Mouse (Mus musculus) neutrophil, adult 5-6 weeks (primary cell): Measurements from ENCODE around the gene Slc27a1. TPM values are rescaled to one million over a fixed set of nuclear protein-coding genes. Genes with fewer than 3 reads are reported as not detected.
A peak's percentile ranks its signal among the peaks of the same experiment; 100 is the strongest.

Experiments used
- ATAC-seq: fragments of 151-379, 151-347 bp; 2 replicates; pipeline ENCODE4 v1.8.0; 2017; ENCODE audit warnings: mild to moderate bottlenecking, moderate TSS enrichment; ENCODE audit not compliant: insufficient number of reproducible peaks, poor library complexity, low FRiP score, severe bottlenecking; ENCODE audit errors: extremely low read depth
- total RNA-seq: library from RNA; stranded (forward); fragments of 200-1000 nt; gene quantifications from 2 replicates; pipeline ENCODE4 v1.2.3, GENCODE M21; 2017

Slc27a1 gene
- total RNA-seq, 1 experiment from 2014 or later = 5.7 TPM

DNA sequence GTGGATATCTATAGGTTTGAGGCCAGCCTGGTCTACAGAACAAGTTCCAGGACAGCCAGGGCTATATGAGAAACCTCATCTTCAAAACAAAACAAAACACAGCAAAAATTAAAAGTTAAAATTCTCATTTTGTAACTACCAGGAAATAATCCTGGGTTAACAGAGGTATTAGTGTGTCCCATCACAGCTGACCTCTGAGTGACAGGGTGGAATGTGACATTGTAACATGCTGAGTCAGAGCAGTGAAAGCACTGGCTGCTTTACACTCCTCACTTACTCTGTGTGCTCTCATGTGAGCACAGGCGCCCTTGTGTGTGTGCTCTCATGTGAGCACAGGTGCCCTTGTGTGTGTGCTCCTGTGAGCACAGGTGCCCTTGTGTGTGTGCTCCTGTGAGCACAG is 6.3 kb downstream of the Slc27a1 start:
- ATAC-seq = no peak

DNA sequence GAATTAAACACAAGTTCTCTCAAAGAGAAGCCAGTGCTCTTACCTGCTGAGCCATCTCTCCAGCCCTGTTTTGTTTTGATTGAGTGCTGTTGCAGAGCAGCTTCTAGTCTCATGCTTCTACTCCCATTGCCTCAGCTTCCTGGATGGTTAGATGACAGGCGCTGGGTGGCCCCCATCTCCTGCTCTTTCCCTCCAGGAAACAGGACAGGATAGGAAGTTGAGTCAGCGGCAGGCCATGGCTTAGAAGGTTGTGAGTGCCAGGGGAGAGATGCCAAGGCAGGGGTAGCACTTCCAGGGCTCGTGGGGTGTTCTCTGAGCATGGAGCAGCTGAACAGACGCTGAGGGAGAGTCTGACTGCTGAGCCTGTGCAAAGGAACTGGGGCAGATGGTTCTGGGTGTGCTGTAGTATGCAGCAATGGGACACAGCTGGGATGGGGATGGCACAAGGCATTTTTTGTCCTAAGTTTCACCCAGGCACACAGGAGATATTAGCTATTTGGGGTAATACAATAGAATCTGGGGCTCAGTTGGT is 9.2 kb downstream of the Slc27a1 start:
- no peak for ATAC-seq

DNA sequence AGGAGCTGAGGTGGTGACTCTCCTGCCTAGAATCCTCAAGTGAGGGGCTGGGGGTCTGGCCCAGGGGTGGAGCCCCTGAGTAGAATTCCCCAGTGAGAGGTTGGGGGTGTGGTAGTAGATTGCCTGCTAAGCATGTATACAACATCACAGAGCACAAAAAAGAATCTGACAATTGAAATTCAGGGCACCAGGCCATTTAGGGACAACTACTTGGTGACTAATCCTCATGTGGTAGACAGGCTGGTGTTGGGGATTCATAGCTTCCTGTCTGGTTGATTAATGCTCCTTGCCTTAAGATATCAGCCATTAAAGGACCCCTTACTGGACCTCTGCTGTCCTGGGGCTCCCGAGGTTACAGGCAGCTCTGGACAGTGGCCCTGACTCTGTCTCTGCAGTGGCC is 10.3 kb downstream of the Slc27a1 start:
- ATAC-seq = no peak

DNA sequence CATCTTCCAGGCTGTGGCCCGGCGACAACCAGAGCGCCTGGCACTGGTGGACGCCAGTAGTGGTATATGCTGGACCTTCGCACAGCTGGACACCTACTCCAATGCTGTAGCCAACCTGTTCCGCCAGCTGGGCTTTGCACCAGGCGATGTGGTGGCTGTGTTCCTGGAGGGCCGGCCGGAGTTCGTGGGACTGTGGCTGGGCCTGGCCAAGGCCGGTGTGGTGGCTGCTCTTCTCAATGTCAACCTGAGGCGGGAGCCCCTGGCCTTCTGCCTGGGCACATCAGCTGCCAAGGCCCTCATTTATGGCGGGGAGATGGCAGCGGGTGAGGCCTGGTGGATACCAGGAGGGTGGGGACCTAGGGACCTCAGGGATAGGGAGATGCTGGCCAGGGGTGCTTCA is 10.8 kb downstream of the Slc27a1 start:
- ATAC-seq = no peak

DNA sequence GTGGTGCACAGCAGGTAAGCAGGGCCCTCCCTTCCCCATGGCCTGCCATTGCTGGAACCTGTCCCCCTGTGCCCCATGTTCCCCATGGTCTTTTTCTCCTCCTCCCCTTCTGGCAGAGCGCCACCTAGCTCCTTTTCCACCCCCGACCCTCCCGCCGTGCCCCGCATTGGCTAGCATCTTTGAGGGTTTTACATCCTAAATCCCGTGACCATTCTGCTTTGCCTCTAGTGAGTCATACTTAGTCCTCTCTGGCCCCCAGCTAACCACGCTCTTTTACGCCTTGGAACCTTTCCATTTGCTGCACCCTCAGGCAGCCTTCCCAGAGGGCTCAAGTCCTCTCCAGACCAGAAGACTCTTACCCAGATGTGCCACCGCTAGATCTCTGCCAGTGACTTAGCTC is 11.5 kb downstream of the Slc27a1 start:
- no peak for ATAC-seq

DNA sequence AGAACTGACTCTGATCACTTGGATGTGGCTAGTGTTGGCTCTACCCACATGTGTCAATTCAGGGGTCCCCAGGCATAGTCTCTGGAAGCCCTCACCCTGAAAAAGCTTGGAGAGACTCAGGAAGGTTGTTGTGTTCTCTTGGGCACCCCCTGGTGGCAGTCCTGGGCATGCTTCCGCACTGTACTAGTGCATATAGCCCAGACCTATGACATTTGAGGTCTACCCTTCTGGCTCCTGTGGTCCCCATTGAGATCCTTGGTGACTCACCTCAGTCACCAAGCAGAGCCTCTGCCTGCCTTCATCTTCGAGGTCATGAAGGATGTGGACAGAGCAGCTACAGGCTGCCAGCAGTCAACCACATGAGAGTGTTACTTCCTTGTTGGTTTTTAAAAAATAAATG is 18.2 kb downstream of the Slc27a1 start:
- peak; percentile 18; the same call in 1 of the 2 replicates for ATAC-seq

DNA sequence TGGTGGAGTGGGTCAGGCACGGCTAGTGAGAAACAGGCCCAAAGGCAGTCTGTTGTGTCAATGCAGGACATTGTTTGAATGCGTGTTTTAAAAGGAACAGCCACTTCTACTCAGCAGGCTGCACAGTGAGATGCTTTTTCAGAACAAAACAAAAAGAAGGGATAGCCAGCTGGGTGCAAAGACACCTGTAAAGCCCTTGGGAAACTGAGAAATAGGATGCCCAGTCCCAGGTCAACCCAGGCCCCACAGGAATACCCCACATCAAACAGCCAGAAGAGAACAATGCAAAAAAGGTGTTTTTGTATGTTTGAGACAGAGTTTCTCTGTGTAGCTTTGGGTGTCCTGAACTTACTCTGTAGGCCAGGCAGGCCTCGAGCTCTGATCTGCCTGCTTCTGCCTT is 20.1 kb downstream of the Slc27a1 start:
- no peak for ATAC-seq

DNA sequence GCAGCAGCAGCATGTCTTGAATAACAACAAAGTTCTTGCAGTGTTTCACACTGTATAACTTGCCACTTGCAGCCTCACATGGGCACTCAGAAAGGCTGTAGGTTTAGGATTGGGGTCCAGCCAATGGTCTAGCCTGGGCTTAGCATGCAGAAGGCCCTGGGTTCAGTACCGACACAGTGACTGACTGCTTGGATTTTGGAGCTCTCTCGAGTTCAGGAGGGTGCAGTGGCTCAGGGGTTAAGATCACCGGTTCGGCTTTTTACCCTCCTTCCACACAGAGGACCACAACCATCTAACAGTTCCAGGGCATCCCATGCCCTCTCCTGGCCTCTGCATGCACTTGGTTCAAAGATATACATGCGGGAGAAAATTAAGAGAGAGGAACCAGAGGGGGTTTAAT is 22.3 kb downstream of the Slc27a1 start:
- ATAC-seq = no peak

DNA sequence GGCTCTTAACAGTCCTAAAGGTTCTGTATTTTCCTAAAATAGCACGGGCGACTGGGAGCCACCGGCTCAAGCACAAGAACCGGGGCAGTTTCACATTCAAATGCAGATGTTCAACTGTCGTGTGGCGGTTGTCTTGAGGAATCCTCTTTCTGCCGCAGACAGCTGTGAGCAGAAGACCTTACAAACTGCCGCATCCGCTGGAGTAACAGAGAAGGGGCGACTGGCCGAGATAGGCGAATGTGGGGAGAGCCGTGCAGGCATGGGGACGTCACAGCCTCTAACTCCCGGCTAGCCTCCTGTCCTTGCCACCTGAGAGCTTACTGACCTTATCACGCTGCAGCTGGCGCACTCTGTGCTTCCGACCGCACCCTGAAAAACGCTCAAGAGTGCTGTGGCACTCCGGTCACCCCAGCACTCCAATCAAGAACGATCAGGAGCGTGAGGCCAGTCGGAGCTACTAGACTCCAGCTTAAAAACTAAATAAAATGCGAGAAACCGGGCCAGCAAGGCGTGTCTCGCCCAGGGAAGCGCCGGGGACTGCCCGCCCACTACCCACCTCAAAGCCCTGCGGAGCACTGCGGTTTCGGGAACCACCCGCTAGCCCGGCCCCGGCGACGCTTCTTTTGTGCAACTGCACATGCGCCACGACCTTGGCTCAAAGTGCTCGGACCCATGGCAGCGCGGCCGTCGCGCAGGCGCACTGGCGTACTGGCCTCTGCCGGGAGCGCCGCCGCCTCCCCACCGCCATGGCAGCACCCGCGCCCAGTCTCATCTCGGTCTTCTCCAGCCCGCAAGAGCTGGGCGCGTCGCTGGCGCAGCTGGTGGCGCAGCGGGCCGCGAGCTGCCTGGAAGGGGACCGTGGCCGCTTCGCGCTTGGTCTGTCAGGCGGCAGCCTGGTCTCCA is 23.0 kb downstream of the Slc27a1 start, which contains the start of gene Pgls:
Pgls (plus strand) TSS at position 706 of the 903 bp plus-strand sequence.
- ATAC-seq = peak; percentile 49

DNA sequence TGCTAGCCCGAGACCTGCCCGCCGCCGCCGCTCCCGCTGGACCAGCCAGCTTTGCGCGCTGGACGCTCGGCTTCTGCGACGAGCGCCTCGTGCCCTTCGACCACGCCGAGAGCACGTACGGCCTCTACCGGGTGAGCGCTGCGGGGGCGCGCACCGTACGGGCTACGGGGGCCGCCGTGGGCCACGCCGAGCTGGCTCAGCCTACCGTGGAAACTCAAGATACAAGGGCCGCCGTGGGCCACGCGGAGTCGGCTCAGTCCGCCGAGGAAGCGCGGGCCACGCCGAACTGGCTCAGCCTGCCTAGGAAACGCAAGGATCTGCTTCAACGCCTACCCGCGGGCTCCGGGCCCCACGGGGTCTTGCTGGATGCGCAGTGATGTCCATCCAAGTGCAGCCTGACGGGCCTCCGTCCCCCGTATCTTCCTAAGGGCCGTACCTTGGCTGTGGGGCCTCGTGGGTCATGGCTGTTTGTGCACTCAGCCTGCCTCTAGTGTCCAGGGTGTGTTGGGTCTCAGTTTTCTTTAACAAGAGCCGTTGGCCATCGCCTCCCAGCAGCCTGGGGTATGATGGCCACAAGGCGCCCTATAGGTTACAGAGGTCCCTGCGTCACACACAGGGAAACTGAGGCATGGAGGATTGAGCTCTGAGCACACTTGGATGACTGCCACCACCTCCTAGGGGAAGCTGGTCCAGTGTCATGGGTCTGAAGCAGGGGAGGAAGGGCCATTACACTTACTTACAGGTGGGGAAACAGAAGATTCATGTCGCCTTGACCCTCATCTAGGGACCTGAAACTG is 23.9 kb downstream of the Slc27a1 start:
- ATAC-seq = no peak

DNA sequence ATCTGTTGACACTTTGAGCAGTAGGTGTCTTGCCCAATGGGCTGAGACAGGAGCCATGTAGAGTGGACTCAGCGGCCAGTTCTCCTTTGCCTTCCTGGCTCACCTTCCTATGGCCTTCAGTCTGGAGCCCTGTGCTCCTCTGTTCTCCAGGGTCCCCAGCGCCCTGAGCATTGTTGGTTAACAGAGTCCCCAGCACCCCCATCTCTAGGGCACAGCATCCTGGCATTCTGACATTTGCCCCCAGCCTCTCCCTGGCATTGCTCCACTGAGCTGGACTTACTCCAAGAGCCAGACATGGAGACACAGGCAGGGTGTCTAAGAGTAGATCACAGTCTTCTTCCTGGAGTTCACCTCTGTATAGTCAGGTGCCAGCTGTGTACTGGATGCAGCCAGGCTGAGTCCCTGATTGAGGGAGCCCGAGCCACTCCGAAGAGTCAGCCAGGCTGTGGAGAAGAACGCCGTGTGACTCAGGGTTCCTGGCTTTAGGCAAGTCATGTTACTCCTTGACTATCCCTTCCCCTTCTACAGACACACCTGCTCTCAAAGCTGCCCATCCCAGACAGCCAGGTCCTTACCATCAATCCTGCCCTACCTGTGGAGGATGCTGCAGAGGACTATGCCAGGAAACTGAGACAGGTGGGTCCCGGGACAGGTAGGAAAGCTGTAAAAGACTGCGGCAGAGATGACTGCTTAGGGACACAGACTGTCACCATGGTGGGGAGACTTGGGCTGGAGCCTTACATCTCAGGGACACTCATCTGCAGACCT is 25.1 kb downstream of the Slc27a1 start:
- ATAC-seq = no peak

DNA sequence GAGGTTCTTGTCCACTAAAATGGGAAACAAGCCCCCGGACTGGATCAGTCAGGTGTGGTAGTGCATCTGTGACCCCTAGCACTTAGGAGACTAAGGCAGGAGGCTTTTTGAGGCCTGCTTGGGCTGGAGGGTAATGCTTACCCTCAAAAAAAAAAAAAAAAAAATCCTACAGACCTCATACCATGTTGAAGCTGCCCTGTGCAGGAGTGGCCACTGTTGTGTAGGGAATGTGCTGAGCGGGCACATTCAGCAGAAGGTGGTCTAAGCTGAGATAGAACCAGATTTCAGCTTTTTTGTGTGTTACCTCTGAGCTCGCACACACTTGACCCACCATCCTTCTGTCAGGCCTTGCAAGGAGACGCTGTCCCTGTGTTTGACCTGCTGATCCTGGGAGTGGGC is 25.6 kb downstream of the Slc27a1 start:
- no peak for ATAC-seq

DNA sequence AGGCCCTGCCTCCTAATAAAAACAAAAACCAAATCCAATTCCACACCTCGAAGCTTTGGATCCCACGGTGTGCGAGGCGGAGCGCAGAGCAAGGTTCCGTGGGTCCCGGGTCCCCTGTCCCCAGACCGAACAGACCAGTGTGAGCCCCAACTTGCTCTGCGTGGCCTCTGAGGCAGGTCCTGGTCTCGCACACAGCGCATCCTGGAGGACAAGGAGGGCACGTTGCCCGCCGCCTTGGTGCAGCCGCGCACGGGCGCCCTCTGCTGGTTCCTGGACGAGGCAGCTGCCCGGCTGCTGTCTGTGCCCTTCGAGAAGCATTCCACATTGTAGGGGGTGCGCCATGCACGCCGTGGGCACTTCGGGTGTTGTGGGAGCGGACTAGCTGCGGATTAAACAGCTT is 27.2 kb downstream of the Slc27a1 start:
- ATAC-seq = peak; percentile 51

DNA sequence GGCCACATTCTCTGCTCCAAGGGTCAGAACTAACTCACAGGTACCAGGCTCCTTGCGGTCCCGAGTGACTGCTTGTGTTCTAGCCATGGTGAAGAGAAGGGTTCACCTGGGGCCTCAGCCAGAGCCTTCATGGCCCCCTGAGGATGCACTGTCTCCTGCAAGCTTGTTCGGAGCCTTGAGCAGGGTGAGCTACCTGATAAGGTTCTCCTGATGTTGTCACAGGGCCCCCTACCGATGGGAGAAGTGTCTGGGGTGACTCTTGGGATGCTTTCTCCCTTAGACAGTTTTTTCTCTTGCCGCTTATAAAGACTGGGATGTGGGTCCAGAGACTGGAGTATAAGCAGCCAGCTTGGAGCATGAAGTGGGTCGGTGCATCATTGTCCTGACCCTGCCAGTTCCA is 27.7 kb downstream of the Slc27a1 start:
- ATAC-seq = no peak

DNA sequence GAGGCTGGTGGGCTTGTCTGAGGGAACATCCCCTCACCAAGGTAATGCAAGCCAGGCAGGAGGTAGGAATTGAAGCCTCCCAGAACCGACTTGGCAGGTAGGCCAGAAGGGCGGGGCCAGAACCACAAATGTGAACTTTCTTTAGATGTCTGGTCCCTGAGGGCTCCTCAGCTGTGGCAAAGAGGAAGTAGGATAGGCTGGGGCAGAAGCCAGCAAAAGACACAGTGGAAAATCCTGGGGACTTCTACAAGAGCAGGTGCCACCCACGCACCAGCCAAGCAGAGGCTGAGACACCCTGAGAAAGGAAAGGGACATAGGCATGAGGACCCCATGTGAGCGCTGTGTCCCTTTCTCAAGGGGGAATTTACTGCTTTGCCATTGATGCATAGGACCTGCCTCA is 28.1 kb downstream of the Slc27a1 start:
- peak; percentile 35 for ATAC-seq

DNA sequence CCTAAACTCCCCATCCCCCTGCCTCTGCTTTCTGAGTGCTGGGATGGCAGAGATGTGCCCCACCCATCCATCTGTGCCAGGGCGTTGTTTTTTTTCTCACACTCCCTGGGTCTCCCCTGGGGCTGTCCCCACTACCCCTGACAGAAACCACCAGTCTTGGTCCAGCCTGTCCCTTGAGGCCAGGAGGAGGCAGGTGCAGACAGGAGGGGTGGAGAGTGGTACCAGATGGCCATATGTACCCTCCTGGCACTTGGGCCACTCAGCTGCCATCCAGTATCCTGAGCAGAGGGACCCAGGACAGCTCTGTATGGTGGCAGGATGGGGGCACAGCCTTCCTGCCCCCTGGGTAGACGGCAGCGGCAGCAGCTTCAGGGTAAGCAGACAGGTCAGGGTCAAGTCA is 28.8 kb downstream of the Slc27a1 start, which contains the start of gene Fam129c:
Fam129c (plus strand) TSS at position 198 of the 400 bp plus-strand sequence.
- no peak for ATAC-seq

DNA sequence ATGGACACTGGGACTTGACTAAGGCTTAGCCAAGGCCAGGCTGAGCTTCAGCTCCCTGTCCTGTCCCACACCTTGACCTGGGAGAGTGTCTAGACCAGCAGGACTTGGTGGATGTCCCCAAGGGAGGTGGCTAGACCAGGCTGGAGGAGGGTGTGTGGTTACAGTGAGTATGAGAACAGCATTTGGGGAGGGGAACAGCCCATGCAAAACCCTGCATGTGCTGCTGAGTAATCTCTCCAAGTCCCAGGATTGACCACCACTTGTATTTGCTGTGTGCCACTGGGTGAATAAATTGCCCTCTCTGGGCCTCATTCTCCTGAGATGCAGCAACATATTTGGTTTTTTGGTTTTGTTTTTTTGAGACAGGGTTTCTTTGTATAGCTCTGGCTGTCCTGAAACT is 29.7 kb downstream of the Slc27a1 start:
- ATAC-seq = no peak

DNA sequence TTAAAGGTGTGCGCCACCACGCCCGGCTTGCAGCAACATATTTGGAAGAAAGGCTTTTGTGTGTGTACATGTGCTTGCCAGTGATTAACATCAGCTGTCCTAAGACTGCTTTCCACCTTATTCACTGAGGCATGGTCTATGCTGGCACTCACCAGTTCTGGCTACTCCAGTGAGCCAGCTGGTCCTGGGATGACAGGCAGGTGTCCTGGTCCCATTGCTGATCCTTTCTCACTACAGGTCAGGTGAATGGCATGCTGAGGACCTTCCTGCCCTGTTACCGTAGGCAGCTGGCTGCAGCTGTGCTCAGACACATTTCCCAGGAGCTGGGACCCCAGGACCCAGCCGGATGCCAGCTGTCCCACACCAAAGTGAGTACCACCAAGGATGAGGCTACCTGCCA is 30.2 kb downstream of the Slc27a1 start:
- no peak for ATAC-seq
